Mouse (Mus musculus) megakaryocyte, embryonic 14.5 days (primary cell): Measurements from ENCODE around the gene Siglec1. TPM values are rescaled to one million over a fixed set of nuclear protein-coding genes. Genes with fewer than 3 reads are reported as not detected.

Experiments
- H3K27me3 ChIP-seq: replicated peaks from 2 replicates; pipeline ENCODE3; 2012; ENCODE audit warnings: inconsistent platforms
- H3K36me3 ChIP-seq: replicated peaks from 2 replicates; pipeline ENCODE3; 2012; ENCODE audit warnings: low read length, inconsistent platforms, mixed read lengths
- H3K4me1 ChIP-seq: 2 replicates; pipeline ENCODE4 v1.6.1; 2012; ENCODE audit warnings: inconsistent platforms
- H3K4me3 ChIP-seq: replicated peaks from 2 replicates; pipeline ENCODE3; 2012; ENCODE audit warnings: moderate library complexity, mild to moderate bottlenecking, inconsistent platforms
- H3K9me3 ChIP-seq: 2 replicates; pipeline ENCODE4 v1.6.1; 2012; ENCODE audit warnings: inconsistent platforms
- FLI1 ChIP-seq: IDR thresholded peaks from 2 replicates; pipeline ENCODE4 v1.6.1; 2012; ENCODE audit warnings: low read length, inconsistent platforms, mixed read lengths
- GATA1 ChIP-seq: IDR thresholded peaks from 3 replicates; pipeline ENCODE4 v1.6.1; 2012; ENCODE audit warnings: mixed read lengths, low read length, inconsistent platforms, borderline replicate concordance
- polyA plus RNA-seq: library from polyadenylated mRNA; stranded (reverse); fragments of >175 nt; gene quantifications from 2 replicates; pipeline ENCODE4 v1.2.3, GENCODE M21; 2012; ENCODE audit warnings: low replicate concordance; ENCODE audit not compliant: insufficient read depth

Siglec1 gene
- polyA plus RNA-seq, 1 experiment = 11.8 TPM

DNA sequence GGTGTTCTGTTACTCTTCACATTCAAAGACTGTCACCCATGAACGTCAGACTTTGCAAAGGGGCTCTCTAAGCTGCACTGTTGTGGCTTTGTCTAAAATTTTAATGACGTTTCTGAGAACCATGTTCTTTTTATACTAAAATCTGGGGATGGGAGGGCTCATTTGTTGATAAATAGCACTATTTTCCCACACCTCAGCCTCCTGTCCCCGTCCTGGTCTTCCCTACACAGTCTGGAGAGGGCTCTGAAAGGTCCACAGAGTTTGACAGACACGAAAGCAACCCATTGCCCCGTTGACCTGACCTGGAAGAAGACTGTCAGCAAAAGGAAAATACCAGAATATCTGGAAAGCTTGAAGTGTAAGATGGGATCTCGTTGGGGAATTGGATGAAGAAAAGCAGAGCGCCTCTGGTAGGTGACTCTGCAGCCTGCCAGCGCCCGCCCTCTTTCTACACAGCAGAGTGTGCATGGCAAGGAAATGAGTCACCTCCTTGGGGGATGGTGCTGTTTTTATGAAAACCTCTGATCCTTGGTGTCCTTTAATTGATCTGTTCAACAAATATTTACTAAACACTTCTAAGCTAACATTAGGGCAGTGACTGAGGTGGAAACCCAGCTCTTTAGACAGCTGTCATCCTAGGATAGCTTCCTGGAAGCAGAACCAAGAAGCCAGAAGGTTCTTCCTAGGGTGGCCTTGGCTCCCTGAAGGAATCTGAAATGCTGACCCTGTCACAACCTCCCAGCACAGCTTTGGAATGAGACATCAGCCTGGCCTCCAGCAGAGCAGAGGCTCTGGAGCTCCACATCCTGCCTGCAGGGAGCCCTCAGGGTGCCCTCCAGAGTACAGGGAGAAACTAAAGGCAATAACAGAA lies 57.3 kb downstream of the Siglec1 start:
- TF ChIP-seq GATA1 (no peak), FLI1 (no peak)
- Histone ChIP-seq H3K4me1 (peaks cover 67% of the 10 kb centered on the region), H3K9me3 (peaks cover 11% of the 10 kb centered on the region), H3K4me3 (peak overlapping the region; percentile 74), H3K36me3 (peaks cover 29% of the 10 kb centered on the region), H3K27me3 (peaks cover 2% of the 10 kb centered on the region)

DNA sequence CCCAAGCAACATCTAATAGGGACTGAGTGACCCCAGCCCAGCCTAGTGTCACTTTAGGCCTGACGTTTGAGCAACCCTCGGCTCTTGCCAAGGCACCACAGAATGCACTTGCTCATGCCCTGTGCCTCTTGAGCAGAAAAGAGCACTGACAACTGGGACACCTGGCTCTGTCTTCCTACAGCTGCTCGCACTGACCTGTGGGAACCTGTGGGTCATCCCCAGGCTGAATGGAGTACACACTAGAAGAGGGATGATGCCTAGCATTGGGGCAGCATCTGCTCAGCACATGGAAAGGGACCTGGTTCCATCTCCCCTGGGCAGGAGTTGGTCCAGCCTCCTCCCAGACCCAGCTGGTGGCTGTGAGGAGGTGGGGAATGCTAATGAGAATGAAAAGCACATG lies 59.6 kb downstream of the Siglec1 start:
- H3K4me3 ChIP-seq = no peak overlapping the region
- H3K9me3 ChIP-seq = no peaks in the 10 kb centered on the region
- H3K4me1 ChIP-seq = peaks cover 81% of the 10 kb centered on the region
- no peaks in the 10 kb centered on the region for H3K27me3 ChIP-seq
- no peak for TF ChIP-seq GATA1
- TF ChIP-seq FLI1 = no peak
- H3K36me3 ChIP-seq = peaks cover 49% of the 10 kb centered on the region

DNA sequence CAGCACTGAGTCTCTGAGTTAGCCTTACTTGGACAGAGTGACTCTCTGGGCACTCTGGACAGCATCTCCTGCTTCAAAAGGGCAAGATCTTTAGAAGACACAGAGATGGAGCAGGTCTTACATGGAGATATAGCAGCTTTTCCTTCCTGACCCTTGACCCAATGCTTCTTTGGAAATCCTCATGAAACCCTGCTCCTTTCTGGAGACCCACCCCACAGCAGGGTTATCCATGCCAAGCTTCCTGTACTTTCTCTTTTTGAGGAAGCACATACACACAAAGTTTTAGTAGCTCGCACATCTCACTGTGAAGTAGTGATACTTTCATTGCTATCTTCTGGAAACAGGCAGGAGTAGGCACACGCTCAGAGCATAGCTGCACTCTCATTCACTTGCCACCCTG lies 61.3 kb downstream of the Siglec1 start:
- TF ChIP-seq FLI1 (no peak), GATA1 (no peak)
- Histone ChIP-seq H3K4me3 (peak overlapping the region; percentile 51), H3K36me3 (peaks cover 60% of the 10 kb centered on the region), H3K4me1 (peaks cover 76% of the 10 kb centered on the region), H3K9me3 (no peaks in the 10 kb centered on the region), H3K27me3 (no peaks in the 10 kb centered on the region)

Other genes starting within 250 kb of the Siglec1 start
- gene 4930402H24Rik, start 180.4 kb downstream of the Siglec1 start, polyA plus RNA-seq = 0.98 and 1.4 TPM in 2 replicates
- gene Atrn, start 180.3 kb downstream of the Siglec1 start, polyA plus RNA-seq = 0.73 and 1.2 TPM in 2 replicates
- 1.3 TPM in 1 of 2 replicates, not detected in the other for gene Gfra4, start 43.7 kb downstream of the Siglec1 start, polyA plus RNA-seq
- 1.9 and 6.0 TPM in 2 replicates for gene Adam33, start 23.0 kb downstream of the Siglec1 start, polyA plus RNA-seq
- gene Hspa12b, start 40.5 kb upstream of the Siglec1 start, polyA plus RNA-seq = 0.36 TPM in 1 of 2 replicates, not detected in the other
- gene Gm11037, start 46.7 kb upstream of the Siglec1 start, polyA plus RNA-seq = not detected in 2 replicates
- gene 1700037H04Rik, start 73.3 kb upstream of the Siglec1 start, polyA plus RNA-seq = 322 and 610 TPM in 2 replicates
- 147 and 259 TPM in 2 replicates for gene Cenpb, start 93.3 kb upstream of the Siglec1 start, polyA plus RNA-seq
- 10.8 and 13.1 TPM in 2 replicates for gene Cdc25b, start 100.2 kb upstream of the Siglec1 start, polyA plus RNA-seq
- gene Spef1, start 100.5 kb upstream of the Siglec1 start, polyA plus RNA-seq = 1.5 and 1.7 TPM in 2 replicates
- 7.7 and 14.6 TPM in 2 replicates for gene Ap5s1, start 120.3 kb upstream of the Siglec1 start, polyA plus RNA-seq
- gene Mavs, start 147.3 kb upstream of the Siglec1 start, polyA plus RNA-seq = 12.8 and 15.6 TPM in 2 replicates
- gene Pank2, start 175.7 kb upstream of the Siglec1 start, polyA plus RNA-seq = 8.5 and 15.6 TPM in 2 replicates